Mouse (Mus musculus) brain, adult 2 months (tissue): ENCODE measurements around the gene Lpcat2b.

Source experiments
- DNase-seq: peaks from one replicate; pipeline ENCODE4 v3.0.0; 2011; ENCODE audit warnings: low read depth, low spot score

Gene Lpcat2b

DNA sequence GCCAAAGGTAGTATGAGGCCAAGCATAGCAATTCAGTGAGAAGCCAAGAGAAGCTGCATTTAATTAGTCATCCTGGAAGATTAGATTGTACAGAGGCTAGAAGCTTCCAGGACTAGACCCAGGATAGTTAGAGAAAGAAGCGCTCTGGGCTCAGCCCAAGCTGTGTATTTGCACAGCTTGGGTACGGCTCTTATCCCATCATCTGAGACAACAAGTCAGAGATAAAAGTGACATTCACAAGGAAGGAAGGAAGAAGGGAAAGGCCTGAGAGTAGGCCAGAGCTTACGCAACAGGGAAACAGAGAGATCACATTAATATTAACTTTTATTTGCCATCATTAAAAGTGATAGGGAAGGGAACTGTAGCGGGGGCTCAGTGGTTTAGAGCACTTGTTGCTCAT, 16.6 kb downstream of the Lpcat2b start:
- no peak for DNase-seq

GRCm38 (mm10) chr5:107448784-107449183, 17.4 kb downstream of the Lpcat2b start:
- DNase-seq, result peak; percentile 85

- DNase-seq, result no peak
Observed at GRCm38 (mm10) chr5:107449620-107450019, 18.3 kb downstream of the Lpcat2b start.

DNA sequence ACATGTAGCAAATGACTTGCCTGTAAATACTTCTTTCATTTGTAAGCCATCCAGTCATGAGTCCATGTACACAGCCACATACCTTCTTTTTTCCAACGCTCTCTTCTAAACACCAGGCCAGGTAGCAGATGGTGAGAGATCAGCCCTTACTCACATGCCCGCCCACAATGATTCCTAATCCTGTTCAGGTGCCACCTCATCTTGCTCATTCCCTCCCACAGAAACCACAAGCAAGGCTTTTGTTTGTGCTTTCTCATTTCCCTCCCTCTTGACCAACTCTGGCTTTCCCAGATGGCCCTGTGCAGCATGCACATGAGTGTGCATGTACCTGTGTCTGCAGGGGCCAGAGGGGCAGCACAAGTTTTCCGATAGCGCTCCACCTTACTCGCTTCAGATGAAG, 18.9 kb downstream of the Lpcat2b start:
- peak; percentile 82 for DNase-seq

GRCm38 (mm10) chr5:107462147-107463076, 31.1 kb downstream of the Lpcat2b start:
- no peak for DNase-seq

- DNase-seq, result peak; percentile 60
Observed at GRCm38 (mm10) chr5:107466501-107466900, 35.2 kb downstream of the Lpcat2b start.

DNA sequence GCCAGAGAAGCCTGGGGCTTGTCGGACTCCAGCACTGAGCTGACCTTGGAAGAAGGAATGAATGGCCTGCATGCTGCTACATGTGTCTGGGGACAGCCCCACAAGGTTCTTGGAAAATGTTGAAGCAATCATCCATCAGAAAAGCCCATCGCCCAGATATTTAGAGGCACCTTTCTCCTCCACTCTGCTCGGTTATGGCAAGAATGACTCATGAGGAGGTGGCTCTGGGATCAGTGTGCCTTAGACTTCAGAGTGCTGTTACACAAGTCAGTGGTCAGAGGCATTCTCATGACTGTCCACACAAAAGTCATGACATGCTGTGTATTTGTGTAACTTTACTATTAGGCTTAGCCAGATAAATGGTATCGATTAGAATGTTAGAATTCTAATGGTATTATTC, 35.7 kb downstream of the Lpcat2b start:
- peak; percentile 29 for DNase-seq

GRCm38 (mm10) chr5:107470600-107471329, 39.4 kb downstream of the Lpcat2b start:
- DNase-seq, result peak; percentile 31

GRCm38 (mm10) chr5:107480194-107480593, 48.8 kb downstream of the Lpcat2b start:
- peak; percentile 25 for DNase-seq
